Mouse (Mus musculus) c-Kit-positive CD71-negative TER-119-negative erythroid progenitor cells, embryonic 14.5 days (primary cell): ENCODE measurements around the gene Gm5941.
"Not testable (repeated sequence)": the region's sequence is repeated elsewhere in the genome, so short reads cannot be mapped to it uniquely, and the experiment has no call there.

ENCODE experiments used
- DNase-seq: peaks from one replicate; pipeline ENCODE4 v3.0.0-alpha.2; 2013; ENCODE audit warnings: low read depth

Gm5941 gene

DNA sequence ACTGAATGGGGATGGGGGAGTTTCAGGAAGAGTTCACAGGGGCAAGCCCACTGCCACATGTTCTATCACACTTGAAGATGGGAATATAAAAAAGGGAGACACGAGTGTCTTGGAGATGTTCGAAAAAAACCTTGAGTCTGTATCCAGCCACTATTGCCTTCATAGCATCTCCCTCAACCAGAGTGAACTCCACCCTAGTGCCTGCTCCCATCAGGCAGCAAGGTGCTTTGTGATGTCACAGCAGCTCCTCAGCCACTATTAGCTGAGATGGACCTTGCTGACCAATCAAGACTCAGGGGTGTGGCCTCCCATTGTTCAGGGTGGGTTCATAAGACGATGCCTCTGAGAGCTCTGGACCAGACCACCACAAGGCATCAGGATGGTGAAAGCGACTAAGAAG is at the start of gene Gm5941:
Gm5941 (plus strand) TSS at position 301 of the 400 bp plus-strand sequence.
- DNase-seq, result not testable (repeated sequence)

DNA sequence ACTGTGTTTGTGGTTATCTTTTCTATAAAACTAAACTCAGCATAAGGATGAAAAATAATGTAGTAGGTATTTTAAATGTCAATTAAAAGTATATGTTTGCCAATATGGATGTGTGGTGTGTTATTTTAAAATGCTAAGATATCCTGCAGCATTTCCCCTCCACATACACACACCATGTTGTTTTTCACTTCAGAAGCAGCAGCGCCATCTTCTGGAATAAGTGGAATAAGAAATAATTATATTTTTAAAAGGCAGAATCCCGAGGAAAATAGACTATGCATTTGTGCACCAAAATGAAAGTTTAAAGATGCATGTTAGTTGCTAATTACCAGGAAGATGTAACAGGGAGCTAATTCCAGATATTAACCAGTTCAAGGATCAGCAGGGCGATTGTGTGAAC is 29.3 kb upstream of the Gm5941 start:
- DNase-seq, result no peak

DNA sequence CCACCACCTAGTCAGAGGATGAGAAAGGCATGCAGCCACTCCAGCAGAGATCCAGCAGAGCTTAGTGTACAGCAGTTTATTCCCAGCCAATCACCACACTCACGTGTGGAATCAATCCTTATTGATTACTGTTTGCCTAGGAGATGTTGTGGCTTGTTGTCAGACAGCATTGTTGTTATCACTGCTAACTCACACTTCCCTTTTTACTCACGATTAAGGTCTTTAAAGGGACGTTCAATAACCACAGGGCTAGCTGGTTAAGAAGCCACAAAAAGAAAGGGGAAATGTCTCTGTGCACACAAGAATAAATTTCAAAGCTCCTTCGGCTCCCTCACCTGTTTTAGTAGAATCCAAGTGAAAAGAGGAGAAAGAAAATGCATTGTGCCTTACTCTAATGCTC is 25.0 kb upstream of the Gm5941 start:
- DNase-seq, result no peak

DNA sequence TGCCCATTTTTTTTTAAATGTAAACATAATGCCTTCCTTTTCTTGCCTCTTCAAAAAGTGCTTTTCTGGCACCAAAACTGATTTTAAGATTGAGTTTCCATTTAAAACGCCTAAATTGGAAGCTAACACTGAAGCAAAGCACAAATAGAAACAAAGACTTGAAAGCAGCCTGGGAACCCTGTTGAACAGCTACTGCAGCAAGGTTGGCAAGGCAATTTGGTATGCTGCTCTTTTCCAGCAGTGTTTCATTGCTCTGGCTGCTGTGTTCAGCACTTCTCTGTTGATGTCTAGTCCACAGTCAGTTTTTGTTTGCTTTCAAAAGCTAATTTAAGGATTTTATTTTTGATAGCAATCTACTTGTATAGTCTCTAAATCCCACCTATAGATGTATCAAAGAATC is 8.5 kb downstream of the Gm5941 start:
- no peak for DNase-seq

DNA sequence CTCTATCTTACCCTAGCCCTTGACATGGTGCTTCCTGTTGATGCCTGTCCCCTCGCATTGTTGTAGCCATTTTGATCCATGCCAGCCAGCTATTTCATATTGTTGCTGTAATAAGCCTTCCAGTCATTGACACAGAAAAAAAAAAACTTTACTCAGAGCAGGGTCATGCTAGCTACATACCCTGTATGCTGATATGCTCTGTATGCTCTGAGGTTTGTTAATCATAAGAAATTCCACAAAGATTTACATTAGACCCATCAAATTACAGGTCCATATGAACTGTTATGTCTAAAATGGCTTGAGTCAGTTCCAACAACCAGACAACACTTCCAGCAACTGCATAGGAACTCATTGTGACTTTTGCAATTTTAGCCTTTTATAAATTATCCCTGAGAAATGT is 38.1 kb downstream of the Gm5941 start:
- no peak for DNase-seq
